Mouse (Mus musculus) embryonic facial prominence, embryonic 15.5 days (tissue): ENCODE data around the gene Olfr854. TPM values are rescaled to one million over a fixed set of nuclear protein-coding genes. Genes with fewer than 3 reads are reported as not detected.

Source experiments
- ATAC-seq: fragments of 200-750 bp; cut with Nextera tagmentation; 2 replicates; pipeline ENCODE4 v1.8.0; 2017; ENCODE audit warnings: low read depth, moderate TSS enrichment; ENCODE audit not compliant: insufficient number of reproducible peaks, low FRiP score, low TSS enrichment
- H3K27ac ChIP-seq: fragments of 300-500 bp; sonication (generic); replicated peaks from 2 replicates; pipeline ENCODE4 v1.5.1; 2015; ENCODE audit warnings: mild to moderate bottlenecking, inconsistent platforms
- H3K27me3 ChIP-seq: fragments of 300-500 bp; sonication (generic); 2 replicates; pipeline ENCODE4 v1.6.1; 2015; ENCODE audit warnings: inconsistent platforms
- H3K36me3 ChIP-seq: fragments of 300-500 bp; sonication (generic); 2 replicates; pipeline ENCODE4 v1.6.1; 2015; ENCODE audit warnings: mild to moderate bottlenecking, inconsistent platforms
- H3K4me1 ChIP-seq: fragments of 300-500 bp; sonication (generic); 2 replicates; pipeline ENCODE4 v1.6.1; 2015; ENCODE audit warnings: inconsistent platforms
- H3K4me2 ChIP-seq: fragments of 300-500 bp; sonication (generic); replicated peaks from 2 replicates; pipeline ENCODE4 v1.6.1; 2015; ENCODE audit warnings: mild to moderate bottlenecking, inconsistent platforms
- H3K4me3 ChIP-seq: fragments of 300-500 bp; sonication (generic); replicated peaks from 2 replicates; pipeline ENCODE4 v1.5.1; 2015; ENCODE audit warnings: mild to moderate bottlenecking, inconsistent platforms
- H3K9ac ChIP-seq: fragments of 300-500 bp; sonication (generic); 2 replicates; pipeline ENCODE4 v1.6.1; 2015; ENCODE audit warnings: inconsistent platforms
- H3K9me3 ChIP-seq: fragments of 300-500 bp; sonication (generic); replicated peaks from 2 replicates; pipeline ENCODE4 v1.6.1; 2016; ENCODE audit warnings: inconsistent platforms
- WGBS: fragments of 180-500 bp; shearing (Covaris S2); methylation state at CpG from one replicate; pipeline ENCODE4 v1.1.7; 2015; 5-methylcytosine and 5-hydroxymethylcytosine counted together
- polyA plus RNA-seq: library from polyadenylated mRNA; unstranded; fragments of >200 nt; fragmentation: Nextera tagmentation; extraction: Ambion mirVana; gene quantifications from 2 replicates; pipeline ENCODE4 v1.2.1, GENCODE M21; 2015

The Olfr854 gene
- polyA plus RNA-seq, result not detected in 2 replicates

DNA sequence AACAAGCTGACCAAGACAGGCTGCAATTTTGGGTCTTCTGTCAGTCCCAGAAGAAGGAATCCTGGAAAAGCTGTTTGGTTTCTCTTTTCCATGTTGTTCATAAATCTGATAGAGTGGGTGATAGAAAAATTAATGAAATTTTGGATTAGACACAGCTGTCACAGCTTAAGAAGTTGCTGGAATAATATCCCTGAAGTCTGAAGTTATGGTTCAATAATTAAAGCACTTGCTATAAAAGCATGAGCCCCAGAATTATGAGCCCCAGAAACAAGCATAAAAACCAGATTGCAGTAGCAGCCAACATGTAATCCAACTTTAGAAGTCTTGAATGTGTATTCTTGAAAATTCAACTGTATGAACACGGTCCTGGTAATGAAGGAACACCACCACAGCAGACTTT lies at the start of gene Olfr854:
Gene Olfr854, minus strand, starts transcription at position 101 of the 400 bp plus-strand sequence.
- H3K27ac ChIP-seq, result no peak within 1 kb of the TSS
- no peak within 1 kb of the TSS for H3K4me2 ChIP-seq
- H3K27me3 ChIP-seq, result no peaks in the 10 kb centered on the region
- no peak within 1 kb of the TSS for H3K4me3 ChIP-seq
- ATAC-seq, result no peak
- no peak within 1 kb of the TSS for H3K9ac ChIP-seq
- no peaks in the 10 kb centered on the region for H3K4me1 ChIP-seq
- WGBS, result 74% methylated on average over 1 of the region's 1 CpGs
- no peaks in the 10 kb centered on the region for H3K9me3 ChIP-seq
- H3K36me3 ChIP-seq, result no peaks in the 10 kb centered on the region

DNA sequence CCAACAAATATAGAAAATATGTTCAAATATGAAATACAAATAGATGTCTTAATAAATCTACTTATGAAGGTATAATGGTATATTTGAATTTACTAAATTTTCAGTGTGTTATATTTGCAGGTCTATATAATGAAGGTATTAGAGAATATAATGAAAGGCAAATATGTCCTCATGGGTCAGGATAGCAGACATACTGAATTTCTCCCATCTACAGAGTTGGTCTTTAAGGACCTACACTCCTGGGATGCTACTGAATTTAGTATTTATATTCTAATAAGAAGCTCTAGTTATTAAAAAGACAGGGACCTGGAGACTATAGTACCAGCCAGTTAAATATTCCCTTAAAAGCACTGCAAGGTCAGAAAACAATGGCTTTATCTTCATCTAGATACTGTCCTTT lies 15.1 kb upstream of the Olfr854 start, which contains the start of gene Olfr855:
Gene Olfr855, plus strand, starts transcription at position 301 of the 400 bp plus-strand sequence.
- Histone ChIP-seq H3K27me3 (no peaks in the 10 kb centered on the region), H3K9ac (no peak within 1 kb of the TSS), H3K4me1 (no peaks in the 10 kb centered on the region), H3K36me3 (no peaks in the 10 kb centered on the region), H3K9me3 (no peaks in the 10 kb centered on the region), H3K27ac (no peak within 1 kb of the TSS), H3K4me3 (no peak within 1 kb of the TSS), H3K4me2 (no peak within 1 kb of the TSS)
- no peak for ATAC-seq

DNA sequence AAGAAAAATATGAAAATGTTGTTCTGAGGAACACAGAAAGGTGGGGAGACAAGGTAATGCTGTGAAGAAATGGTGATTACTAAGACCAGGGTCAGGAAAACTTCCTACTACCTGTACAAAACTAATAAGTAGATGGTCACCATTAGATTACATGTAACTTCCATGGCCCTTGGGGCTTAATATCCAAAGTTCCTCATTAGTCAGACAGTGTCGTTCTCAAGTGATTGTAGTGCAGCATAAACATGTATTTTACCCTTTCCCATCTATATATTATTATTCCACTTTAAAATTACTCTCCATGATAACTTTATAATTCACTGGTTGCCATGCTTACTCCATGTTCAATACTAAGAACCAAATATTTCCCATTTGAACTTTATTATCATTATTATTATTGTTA lies 26.2 kb downstream of the Olfr854 start, which contains the start of gene Olfr853:
Gene Olfr853, minus strand, starts transcription at position 101 of the 400 bp plus-strand sequence.
- no peak within 1 kb of the TSS for H3K9ac ChIP-seq
- H3K27ac ChIP-seq, result no peak within 1 kb of the TSS
- no peaks in the 10 kb centered on the region for H3K27me3 ChIP-seq
- whole genome bisulfite sequencing, result 70% methylated on average over 1 of the region's 1 CpGs
- no peak within 1 kb of the TSS for H3K4me2 ChIP-seq
- no peaks in the 10 kb centered on the region for H3K36me3 ChIP-seq
- no peak within 1 kb of the TSS for H3K4me3 ChIP-seq
- ATAC-seq, result no peak
- no peaks in the 10 kb centered on the region for H3K4me1 ChIP-seq
- H3K9me3 ChIP-seq, result no peaks in the 10 kb centered on the region

Other genes with a start within 250 kb of the Olfr854 start
- not detected in 2 replicates for gene Olfr845, start 230.9 kb downstream of the Olfr854 start, polyA plus RNA-seq
- not detected in 2 replicates for gene Olfr846, start 203.4 kb downstream of the Olfr854 start, polyA plus RNA-seq
- 0.23 TPM in 1 of 2 replicates, not detected in the other for gene Olfr847, start 188.7 kb downstream of the Olfr854 start, polyA plus RNA-seq
- gene Olfr849, start 127.1 kb downstream of the Olfr854 start, polyA plus RNA-seq, result not detected in 2 replicates
- not detected in 2 replicates for gene Olfr850, start 89.1 kb downstream of the Olfr854 start, polyA plus RNA-seq
- gene Olfr851, start 74.1 kb downstream of the Olfr854 start, polyA plus RNA-seq, result not detected in 2 replicates
- gene Olfr853, start 26.3 kb downstream of the Olfr854 start, polyA plus RNA-seq, result not detected in 2 replicates
- gene Olfr855, start 15.2 kb upstream of the Olfr854 start, polyA plus RNA-seq, result 0.11 TPM in 1 of 2 replicates, not detected in the other
- gene Zfp317, start 54.7 kb upstream of the Olfr854 start, polyA plus RNA-seq, result 22.3 and 26.7 TPM in 2 replicates
- 0.07 and 0.09 TPM in 2 replicates for gene Olfr857, start 142.1 kb upstream of the Olfr854 start, polyA plus RNA-seq
- not detected in 2 replicates for gene Olfr58, start 212.9 kb upstream of the Olfr854 start, polyA plus RNA-seq
- not detected in 2 replicates for gene Olfr859, start 237.5 kb upstream of the Olfr854 start, polyA plus RNA-seq